Mouse (Mus musculus) cerebellum, adult 9-11 months (tissue): ENCODE data around the gene Rhoh.

Experiments
- DNase-seq: peaks from one replicate; pipeline ENCODE4 v3.0.0; 2022

Gene Rhoh

DNA sequence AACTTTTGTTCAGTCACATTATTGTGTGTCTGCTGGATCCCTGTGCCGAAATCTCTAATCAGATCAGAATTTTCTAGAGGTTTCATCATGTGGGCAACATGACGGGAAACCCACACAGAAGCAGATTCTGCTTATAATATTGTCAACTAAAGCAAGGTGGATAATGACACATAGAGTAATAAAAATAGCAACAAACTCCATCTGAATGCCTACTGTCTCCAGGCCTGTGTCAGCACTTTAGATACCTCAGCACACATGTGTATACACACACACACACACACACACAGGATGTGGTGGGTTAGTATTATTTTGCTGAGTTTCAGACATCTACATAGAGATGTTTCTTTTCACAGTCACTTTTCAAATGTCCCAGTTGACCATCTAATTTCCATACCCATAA, 36.7 kb downstream of the Rhoh start:
- no peak for DNase-seq

DNA sequence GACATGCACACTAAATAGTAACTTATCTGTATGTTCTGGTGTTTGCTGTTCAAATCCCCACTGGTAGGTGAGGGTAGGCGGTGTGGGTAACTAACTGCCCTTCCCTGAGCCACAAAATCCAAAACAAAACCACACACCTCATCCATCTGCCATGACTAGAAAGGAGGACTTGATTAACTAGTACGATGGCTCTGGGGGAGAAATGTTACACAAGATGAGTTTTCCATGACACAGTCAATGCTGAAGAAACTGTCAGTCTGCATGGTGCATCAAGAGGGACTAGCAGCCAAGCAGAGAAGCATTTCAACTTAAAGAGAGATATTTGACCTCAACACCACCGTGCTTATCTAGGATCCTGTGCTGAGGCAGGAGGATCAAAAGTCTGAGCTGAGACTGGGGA, 37.7 kb downstream of the Rhoh start:
- no peak for DNase-seq

DNA sequence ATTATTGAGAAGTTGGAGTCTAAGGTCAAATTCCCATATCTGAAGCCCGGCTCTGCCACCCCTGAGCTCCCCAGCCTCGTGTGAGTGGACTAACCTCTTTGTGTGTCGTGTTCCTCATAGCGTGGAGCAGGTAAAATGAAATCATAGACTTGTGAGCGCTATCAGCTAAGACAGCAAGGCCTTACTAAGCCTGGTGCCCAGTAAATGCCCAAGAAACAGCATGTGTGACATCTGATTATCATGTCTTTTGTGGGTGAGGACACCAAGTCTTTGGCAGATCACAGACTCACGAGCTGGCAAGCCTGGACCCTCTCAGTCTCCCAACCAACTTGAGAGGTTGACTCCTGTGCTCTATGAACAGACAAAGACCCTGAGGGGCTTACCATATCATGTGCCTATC, 39.1 kb downstream of the Rhoh start:
- no peak for DNase-seq

DNA sequence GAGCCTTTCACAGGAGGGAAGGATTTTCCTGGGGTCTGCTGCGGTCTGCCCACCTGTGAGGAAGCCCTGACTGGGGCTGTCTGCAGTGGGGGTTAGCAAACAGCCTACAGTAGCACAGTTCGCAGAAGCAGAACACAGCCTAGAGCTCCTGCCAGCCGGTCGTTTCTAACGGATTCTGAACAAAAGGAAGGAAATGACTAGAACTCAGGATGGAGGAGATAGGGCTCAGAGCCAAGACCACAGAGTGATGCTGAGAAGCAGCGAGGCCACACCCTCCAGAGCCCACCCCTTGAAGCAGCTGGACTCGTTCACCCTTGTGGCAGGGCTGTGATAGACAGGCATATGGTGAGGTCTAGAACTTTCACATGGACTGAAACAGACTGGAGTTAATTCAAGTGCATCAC, 39.9 kb downstream of the Rhoh start:
- no peak for DNase-seq

DNA sequence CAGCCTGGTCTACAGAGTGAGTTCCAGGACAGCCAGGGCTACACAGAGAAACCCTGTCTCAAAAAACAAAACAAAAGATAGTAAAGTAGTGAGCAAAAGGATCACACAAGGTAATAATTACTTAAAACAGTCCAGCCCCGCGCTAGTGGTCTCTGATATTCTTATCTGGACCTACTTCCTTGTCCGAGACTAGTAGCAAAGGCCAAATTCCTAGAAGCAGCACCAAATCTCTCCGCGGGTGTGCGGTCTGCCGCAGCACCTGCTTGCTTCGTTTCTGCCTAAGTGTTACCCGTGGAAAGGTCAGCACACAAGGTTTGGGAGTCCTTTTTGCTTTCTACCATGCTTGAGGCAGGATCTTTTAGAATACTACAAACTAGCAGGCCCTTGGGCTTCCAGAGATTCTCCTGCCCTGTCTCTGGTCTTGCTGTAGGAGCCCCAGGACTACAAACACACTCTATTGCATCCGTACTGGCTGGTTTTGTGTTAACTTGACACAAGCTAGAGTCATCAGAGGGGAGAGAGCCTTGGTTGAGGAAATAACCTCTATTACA, 40.9 kb downstream of the Rhoh start:
- no peak for DNase-seq

DNA sequence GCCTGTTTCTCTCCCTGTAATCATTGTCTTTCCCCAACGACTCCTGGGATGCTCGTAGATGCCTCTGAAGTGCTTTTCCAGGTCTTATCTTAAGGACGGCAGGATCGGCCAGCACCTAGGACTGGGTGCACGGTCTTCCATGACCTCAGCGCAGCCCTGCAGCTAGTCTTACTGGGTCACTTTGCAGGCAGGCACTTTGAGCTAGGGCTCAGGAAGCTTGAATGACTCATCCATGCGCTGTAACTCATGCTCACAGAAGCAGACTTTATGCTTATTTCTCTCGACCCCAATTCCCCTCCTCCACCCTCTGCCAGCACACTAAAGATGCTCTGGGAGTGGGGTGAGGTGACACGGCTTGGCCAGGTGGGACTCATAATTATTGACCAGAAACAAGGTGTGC, 41.8 kb downstream of the Rhoh start:
- DNase-seq = no peak

DNA sequence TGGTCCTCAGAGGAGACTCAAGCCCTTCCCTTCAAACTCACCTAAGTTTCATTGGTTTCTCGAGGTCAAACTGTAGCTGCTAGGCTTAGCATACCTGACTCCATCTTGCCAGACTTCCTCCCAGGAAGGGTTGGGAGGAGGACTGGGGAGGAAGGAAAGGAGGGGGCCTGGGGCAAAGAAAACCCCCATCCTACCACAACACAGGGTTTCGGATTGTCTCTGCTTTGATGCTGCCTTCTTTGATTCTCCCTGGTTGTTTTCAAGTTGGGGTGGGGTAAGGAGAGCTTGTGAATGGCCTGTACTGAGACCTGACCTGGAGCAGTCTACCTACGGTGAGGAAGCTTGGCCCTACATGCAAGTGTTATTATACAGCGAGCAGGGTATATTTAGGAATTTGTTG, 43.5 kb downstream of the Rhoh start:
- DNase-seq = no peak

DNA sequence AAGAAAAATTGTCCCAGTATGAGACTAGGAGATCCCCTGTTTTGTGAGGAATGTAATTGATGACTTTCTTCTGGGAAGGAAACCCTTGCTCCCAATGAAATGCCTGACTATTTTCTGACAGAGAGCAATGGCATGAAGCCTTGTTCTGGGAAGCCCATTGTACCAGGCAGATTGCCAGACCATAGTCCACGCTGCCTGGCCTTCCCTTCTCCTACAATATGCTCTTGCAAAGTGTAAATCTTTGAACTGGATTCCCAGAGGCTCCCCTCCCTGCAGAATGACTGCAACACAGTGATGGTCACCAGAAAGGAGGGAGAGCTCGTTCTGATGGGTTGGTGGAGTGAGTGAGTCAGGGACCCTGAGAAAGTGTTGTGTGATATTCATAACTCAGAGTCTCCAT, 47.7 kb downstream of the Rhoh start:
- DNase-seq = no peak

DNA sequence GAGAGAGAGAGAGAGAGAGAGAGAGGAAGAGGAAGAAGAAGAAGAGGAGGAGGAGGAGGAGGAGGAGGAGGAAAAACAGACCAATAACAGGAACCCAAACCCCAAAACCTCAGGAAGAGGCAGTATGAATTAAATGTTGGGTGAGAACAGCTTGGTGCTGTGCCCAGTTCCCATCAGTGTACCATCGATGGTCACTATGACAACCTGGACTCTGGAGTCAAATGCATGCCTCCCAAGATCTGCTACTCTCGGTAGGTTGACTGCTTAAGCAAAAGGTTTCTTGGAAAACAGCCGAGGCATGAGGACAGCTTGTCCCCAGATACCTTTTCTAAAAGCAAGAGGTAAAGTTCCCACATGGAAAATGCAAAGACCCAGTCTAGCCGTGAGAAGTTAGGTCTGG, 48.3 kb downstream of the Rhoh start:
- DNase-seq = no peak

DNA sequence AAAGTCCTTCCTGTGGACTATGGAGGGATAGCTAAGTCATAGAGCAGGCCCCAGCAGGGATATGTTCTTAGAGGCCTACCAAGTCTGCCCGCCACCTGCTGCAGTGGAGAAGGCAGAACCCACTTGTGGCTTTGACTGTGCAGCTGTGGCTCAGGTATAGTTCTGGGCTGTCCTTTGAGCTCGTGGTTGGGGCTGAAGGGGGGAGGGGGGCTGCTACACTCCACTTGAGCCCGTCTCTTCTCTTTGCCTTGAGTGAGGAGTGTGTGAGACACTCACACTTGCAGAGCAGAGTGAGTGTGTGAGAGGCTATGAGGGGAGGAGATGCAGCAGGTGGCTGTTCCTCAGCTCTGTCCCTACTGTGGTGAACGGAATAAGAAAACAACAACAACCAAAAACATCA, 49.4 kb downstream of the Rhoh start:
- no peak for DNase-seq

DNA sequence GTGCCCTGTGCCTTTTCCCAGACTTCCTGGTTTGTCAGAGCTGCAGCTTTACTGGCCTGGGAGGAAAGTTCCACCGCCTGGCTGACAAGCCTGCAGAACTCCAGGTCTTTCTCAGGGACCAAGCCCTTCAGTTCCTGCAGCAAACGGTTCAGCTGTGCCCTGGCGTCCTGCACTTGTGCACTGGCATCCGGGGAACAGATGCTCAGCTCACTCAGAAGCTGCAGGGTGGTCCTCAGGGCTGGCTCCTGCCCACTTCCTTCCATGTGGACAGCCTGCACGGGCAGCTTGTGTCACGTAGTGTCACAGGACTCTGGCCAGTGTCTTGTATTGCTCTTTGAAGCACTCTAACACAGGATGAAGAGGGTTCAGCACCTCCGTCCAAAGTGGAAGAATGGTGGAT, 50.7 kb downstream of the Rhoh start:
- DNase-seq = no peak

DNA sequence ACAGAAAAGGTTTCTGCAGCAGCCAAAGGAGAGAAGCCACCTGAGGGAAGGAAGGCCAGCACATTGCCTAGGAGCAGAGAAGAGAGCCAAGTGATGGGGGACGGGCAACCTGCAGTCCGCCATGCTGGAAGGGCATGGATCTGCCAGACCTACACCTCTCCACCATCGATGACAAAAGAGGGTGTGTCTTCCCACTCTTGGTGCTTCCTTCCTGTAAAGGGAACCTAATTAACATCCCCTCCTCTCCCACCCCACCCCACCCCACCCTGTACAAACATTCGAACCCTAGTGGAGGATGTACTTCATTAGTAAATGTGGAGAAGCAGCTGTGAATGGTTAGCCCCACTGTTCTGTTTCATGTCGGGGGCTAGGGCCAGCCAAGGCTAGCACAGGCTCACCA, 51.2 kb downstream of the Rhoh start:
- DNase-seq = no peak

DNA sequence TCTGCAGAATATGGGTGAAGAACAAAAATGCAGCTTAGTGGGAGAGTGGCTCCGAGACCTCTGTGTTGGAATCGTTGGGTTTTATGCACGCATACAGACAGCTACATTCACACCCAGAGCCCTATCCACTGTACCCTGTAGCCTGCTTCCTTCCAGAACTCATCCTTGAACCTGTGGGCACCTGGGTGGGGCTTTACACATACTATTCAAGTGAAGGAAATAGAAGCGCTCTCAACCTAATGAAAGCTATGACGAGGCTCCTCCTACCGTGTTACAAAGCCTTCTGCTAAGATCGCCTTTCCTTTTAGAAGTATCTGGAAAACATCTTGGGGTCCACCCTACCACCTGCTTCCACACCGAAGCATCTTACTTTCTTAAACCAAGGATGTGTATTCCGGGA, 52.1 kb downstream of the Rhoh start:
- no peak for DNase-seq

DNA sequence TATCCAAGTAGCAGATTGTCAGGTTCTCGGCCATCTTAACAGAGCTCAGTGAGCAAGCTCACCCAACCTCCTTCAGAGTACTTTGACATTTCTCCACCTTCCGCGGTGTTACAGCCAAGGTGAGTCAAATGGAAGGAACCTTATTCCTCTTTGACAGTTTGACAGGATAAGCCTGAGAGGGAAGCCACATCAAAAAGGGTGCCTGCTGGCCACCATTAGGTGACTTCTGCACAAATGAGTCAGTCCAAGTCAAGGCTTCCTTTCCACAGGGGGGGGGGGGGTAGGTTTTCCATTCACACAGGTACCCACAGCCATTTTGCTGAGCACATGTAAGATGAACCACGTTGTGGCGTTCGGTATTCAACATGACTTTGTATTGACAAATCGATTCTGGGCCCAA, 53.3 kb downstream of the Rhoh start:
- no peak for DNase-seq

DNA sequence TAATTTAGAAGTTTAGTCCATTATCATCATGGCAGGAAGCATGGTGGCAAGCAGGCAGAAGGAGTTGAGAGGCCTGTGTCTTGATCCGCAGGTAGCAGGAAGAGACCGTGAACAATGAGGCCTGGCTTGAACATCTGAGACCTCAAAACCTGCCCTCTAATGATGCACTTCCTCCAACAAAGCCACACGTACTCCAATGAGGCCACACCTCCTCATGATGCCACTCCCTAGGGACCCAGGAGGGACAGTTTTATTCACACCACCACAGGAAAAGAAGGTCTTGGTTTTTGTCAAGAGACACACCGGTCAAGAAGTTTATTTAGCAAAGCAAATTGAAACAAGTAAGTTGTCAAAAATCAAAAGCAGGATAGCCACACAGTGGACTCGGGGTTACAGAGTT, 55.9 kb downstream of the Rhoh start:
- DNase-seq = no peak

DNA sequence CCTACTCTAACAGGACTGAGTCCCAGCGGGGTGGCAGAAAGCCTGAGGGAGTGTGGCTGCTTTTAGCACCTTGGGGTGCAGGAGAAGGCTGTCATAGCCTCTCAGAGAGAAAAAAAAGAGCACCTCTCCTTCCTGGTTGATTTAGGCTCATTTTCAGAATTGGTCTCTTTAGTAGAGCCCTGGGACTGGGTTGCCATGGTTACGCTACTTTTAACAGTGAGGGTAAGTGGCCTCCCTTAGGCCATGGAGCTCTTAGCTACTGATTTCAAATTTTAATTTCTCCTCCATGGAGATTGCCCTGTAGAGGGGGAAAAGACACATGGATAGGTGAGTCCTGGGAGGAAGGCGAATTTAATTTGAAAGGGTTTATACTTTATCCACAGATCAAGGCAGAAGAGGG, 57.6 kb downstream of the Rhoh start:
- DNase-seq = no peak

DNA sequence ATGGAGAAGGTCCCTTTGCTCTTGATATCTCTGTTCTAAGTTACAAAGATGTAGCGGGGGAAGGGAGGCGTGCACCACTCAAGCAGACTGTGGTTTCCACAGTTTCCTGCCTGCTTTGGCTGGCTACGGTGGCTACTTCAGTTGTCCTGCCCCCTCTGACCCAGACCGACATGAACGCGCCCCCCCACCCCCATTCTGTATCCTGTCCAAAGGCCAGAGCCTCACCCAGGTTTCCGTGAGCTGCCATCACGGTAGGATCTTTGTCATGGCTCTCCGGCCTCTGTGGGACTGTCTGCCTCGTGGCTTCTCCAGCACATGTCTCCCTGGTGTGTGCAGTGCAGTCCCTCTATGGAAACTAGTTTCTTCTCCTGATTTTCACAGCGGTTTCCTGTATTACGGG, 58.3 kb downstream of the Rhoh start:
- DNase-seq = no peak

DNA sequence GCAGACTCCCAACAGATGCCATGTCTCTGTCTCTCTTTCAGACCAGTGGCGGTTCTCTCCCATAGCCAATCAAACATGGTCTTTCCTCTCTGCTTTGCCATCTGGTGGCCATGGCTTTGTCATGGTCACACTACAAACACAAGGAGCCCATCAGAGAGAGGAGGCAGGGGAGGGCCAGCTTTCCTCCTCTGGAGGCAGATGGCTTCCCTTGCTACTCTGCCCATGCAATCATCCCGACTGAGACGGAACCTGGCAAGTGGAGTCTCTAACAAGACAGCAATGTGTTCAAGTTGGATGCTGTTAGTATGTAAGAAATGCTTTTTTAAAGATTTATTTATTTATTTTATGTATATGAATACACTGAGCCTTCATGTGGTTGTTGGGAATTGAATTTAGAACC, 58.9 kb downstream of the Rhoh start:
- no peak for DNase-seq

DNA sequence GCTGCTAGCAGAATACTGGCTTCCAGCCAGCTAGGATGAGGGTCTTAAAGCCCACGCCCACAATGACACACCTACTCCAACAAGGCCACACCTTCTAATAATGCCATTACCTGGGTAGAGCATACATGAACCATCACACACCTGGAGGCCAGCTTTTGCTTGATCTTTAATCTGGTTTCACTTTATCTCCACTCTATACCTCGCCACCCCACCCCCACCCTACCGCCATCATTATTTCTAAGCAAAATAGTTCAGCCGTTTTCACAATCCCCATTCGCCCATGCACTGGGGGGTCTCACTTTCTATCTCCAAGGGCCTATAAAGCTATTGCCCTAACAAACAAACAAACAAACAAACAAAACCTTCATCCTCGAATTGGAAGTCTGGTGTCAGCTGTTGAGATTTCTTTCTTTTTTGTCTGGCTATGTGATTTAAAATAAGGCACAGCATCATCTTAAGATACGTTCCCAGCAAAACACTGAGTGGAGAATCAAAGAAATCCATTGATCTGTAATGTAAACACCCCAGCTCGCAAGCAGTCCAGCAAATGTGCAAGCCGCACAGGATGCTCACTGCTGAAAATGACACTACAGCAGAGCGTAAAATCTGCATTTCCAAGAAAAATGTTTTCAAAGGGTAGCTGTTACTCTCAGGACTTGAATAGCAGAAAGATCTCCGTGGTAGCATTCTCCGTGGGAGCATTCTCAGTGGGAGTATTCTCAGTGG, 59.9 kb downstream of the Rhoh start:
- no peak for DNase-seq

DNA sequence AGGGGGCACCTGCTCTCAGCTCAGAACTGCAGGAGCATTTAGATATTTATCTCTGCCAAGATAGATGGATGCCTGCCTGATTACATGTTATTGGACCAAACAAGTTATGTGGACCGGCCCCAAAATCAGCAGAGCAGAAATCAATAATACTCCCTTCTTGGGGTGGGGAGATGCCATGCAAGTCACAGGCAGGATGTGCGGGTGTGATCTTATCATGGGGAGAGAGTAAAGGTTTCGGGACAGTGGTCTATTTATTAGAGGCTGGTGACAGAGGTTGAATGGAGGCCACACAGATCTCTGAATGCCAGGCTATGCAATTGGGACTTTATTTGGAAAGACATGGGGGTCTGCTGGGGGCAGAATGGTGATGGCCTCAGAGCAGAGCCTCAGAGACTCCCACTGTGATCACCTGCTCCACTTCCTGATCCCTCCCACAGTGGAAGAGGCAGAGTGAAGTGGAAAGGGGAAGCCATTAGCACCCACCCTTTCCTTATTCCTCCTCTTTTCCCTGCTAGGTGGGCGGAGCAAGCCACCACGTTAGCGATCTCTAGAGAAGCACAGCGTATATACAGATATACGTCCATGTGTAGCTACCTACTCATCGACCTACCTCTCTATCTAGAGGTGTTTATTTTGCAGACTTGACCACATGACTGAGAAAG, 60.6 kb downstream of the Rhoh start:
- no peak for DNase-seq

DNA sequence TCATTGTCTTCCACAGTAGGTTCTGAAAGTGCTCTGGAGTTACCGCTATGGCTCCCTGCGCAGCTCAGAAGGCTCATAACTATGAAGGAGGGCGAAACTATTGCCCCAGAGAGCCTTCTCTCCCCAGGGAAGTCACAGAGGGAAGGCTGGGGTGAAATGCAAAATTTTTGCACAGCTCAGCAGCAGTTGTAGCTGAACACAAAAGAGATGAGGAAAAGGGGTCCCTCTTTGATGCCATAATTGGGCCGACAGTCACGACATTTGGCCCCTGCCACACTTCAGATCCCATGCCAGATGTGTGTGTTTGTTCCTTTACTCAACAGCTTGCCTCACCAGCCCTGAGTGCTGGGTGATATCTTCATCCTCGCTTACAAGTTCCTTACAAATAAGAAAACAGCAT, 65.7 kb downstream of the Rhoh start:
- no peak for DNase-seq

DNA sequence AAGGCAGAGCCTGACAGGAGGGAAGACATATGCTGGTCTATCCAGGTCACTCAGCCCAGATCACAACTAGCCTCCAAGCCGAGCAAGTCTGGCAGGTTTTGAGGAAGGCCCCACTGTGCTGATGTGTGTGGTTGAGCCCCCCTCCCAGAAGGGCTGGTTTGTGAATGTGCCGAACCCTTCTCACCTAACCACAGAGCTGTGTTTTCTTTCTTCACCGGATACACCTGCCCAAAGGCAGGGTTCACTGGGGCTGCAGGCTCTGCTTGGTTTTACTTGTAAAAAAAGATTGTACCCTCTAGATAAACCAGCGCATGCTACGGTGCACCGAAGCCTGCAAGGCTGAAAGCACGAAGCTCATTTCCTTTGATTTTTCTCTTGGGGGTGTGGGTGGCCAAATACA, 68.1 kb downstream of the Rhoh start:
- no peak for DNase-seq

DNA sequence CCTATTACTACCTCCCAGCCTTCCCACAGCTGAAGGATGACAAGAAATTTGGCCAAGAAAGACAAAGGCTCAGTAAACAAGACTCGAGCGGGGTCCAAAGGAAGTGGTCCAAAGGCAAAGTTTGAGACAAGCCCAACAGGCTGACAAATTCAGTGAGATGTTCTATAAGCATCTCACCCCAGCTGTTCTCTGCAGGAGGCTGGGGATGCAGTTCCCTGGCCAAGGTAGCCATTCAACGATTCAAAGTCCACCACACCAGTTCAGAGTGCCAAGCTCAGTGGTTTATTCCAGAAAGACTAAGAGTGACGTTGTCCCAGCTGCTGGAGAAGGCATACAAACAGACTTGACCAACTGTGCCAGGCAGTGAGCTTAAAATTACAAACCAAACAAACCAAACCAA, 69.2 kb downstream of the Rhoh start:
- DNase-seq = no peak

DNA sequence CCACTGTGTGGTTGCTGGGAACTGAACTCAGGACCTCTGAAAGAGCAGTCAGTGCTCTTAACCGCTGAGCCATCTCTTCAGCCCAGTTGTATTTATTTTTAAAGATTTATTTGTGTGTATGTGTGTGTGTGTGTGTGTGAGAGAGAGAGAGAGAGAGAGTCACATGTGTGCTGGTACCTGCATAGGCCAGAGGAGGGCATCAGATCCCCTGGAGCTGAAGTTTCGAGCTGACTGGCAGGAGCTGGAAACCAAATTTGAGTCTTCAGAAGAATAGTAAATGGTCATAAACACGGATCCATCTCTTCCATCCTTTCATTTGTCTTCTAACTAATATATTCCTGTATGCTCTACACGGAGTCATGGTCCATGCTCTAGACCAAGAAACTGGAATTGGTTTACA, 72.2 kb downstream of the Rhoh start:
- DNase-seq = no peak

DNA sequence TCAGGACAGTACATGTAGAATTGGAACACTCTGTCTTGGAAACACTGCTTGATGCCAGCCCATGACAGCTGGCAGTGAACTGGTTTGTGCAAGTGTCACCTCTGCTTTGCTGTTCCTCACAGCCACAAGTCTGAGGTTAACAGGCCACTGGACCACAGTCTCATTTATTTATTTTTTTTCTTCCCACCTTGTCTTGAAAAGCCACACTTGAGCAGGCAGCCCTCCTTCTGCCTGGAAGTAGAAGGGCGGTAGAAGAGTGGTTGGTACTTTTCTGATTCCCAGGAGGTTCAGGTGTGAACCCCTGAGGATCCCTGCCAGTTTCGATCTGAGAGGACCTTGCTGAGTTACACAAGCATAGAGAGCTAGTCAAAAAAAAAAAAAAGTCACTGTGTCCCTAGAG, 72.8 kb downstream of the Rhoh start:
- DNase-seq = no peak
